In genomic region chr1:137330634-137331033, GRCm38 (mm10) we compare ENCODE assay signal across 9 mouse cellular contexts.
DNase-seq lines count a peak whose midpoint lies in the region; ATAC-seq and TF ChIP-seq lines count a peak whose summit lies in the region.
"Had no signal": no experiment of that assay in that cellular context is flagged by ENCODE, and none has a peak within 500 bp of the region (broad histone marks: within the 10 kb centered on the region; RNA-seq: fewer than 3 reads in every experiment).

No protein-coding gene starts in this region.

- no peak overlapping the region for H3K4me3 ChIP-seq in kidney, embryonic 14.5 days (ENCODE audit: low read length)
- no peak overlapping the region for H3K4me3 ChIP-seq in forebrain, postnatal 0 days (ENCODE audit: low read depth, low read length)
- H3K4me3 ChIP-seq in left cerebral cortex, adult 2 months, result no peak overlapping the region
- no peak overlapping the region for H3K4me3 ChIP-seq in midbrain, embryonic 15.5 days
- H3K4me3 ChIP-seq: heart, embryonic 15.5 days had no signal

- no peak; the same call in 1 of the 2 replicates for ATAC-seq in kidney, embryonic 14.5 days (ENCODE audit: low FRiP score, low TSS enrichment)
- ATAC-seq in forebrain, postnatal 0 days, result 0 out of 2 replicates have a peak, but pooled peaks have one; percentile 40
- 0 out of 2 replicates have a peak, but pooled peaks have one; percentile 66 for ATAC-seq in midbrain, embryonic 15.5 days (replicated peaks)

- intact Hi-C loops in left cerebral cortex, adult 2 months (cut with DNase I), result loop anchor here (10.0 kb wide), 2 partner anchors 214 to 334 kb away; no protein-coding TSS in a partner anchor

- WGBS in kidney, embryonic 14.5 days, result 35% methylated on average over 3 of the region's 3 CpGs
- 21% methylated on average over 3 of the region's 3 CpGs for WGBS in forebrain, postnatal 0 days
- WGBS in midbrain, embryonic 15.5 days, result 27% methylated on average over 3 of the region's 3 CpGs

- H3K9me3 ChIP-seq in kidney, embryonic 14.5 days (ENCODE audit: control insufficient read depth, low read length), result no peaks in the 10 kb centered on the region
- H3K9me3 ChIP-seq in forebrain, postnatal 0 days (ENCODE audit: low read length), result no peaks in the 10 kb centered on the region
- no peaks in the 10 kb centered on the region for H3K9me3 ChIP-seq in midbrain, embryonic 15.5 days
- H3K9me3 ChIP-seq: heart, embryonic 15.5 days had no signal

- DNase-seq in kidney, adult 18-20 months, result peak; percentile 13
- DNase-seq in ES-CJ7 (ENCODE audit: low read depth, low spot score), result peak; percentile 48
- DNase-seq in cerebellum, adult 11 months, result peak; percentile 9
- peak; percentile 70 for DNase-seq in forebrain, postnatal 0 days
- DNase-seq in left cerebral cortex, adult 2 months (ENCODE audit: extremely low spot score in 1 of 2, low spot score in 2 of 2), result peak in 1 of 2 experiments; percentile 48
- peak; percentile 82 for DNase-seq in thymus, postnatal 4 days

- H3K4me2 ChIP-seq in kidney, embryonic 14.5 days (replicated peaks; ENCODE audit: low read depth, low read length), result no peak overlapping the region
- H3K4me2 ChIP-seq in forebrain, postnatal 0 days (ENCODE audit: low read depth), result no peak overlapping the region
- H3K4me2 ChIP-seq in midbrain, embryonic 15.5 days, result no peak overlapping the region
- H3K4me2 ChIP-seq: heart, embryonic 15.5 days had no signal

- H3K36me3 ChIP-seq in kidney, embryonic 14.5 days (ENCODE audit: control insufficient read depth, insufficient read depth, low read length), result no peaks in the 10 kb centered on the region
- no peaks in the 10 kb centered on the region for H3K36me3 ChIP-seq in forebrain, postnatal 0 days (ENCODE audit: insufficient read depth)
- H3K36me3 ChIP-seq in midbrain, embryonic 15.5 days (replicated peaks), result no peaks in the 10 kb centered on the region
- H3K36me3 ChIP-seq: heart, embryonic 15.5 days had no signal

- peak; percentile 83 for TF ChIP-seq CTCF in forebrain, postnatal 0 days (IDR thresholded peaks at IDR 0.05; ENCODE audit: low read depth)
- peak; percentile 61 for TF ChIP-seq CTCF in left cerebral cortex, adult 2 months (IDR thresholded peaks at IDR 0.05)

- no peaks in the 10 kb centered on the region for H3K27me3 ChIP-seq in kidney, embryonic 14.5 days (ENCODE audit: control insufficient read depth, insufficient read depth, low read length)
- no peaks in the 10 kb centered on the region for H3K27me3 ChIP-seq in forebrain, postnatal 0 days (ENCODE audit: insufficient read depth, low read length)
- H3K27me3 ChIP-seq in midbrain, embryonic 15.5 days (replicated peaks), result no peaks in the 10 kb centered on the region
- H3K27me3 ChIP-seq: heart, embryonic 15.5 days had no signal

- no peak overlapping the region for H3K9ac ChIP-seq in kidney, embryonic 14.5 days (ENCODE audit: low read depth, low read length)
- H3K9ac ChIP-seq in forebrain, postnatal 0 days, result no peak overlapping the region
- H3K9ac ChIP-seq in midbrain, embryonic 15.5 days, result no peak overlapping the region
- H3K9ac ChIP-seq: heart, embryonic 15.5 days had no signal

- 0 out of 2 replicates have a peak, but pooled peaks cover 4% of the 10 kb centered on the region for H3K4me1 ChIP-seq in kidney, embryonic 14.5 days (ENCODE audit: control insufficient read depth, insufficient read depth, low read length)
- peaks cover 6% of the 10 kb centered on the region for H3K4me1 ChIP-seq in forebrain, postnatal 0 days (ENCODE audit: insufficient read depth)
- peaks cover 6% of the 10 kb centered on the region for H3K4me1 ChIP-seq in midbrain, embryonic 15.5 days

- H3K27ac ChIP-seq in kidney, embryonic 14.5 days (ENCODE audit: low read depth, low read length), result no peak overlapping the region
- H3K27ac ChIP-seq in forebrain, postnatal 0 days (ENCODE audit: low read depth, low read length), result no peak overlapping the region
- no peak overlapping the region for H3K27ac ChIP-seq in left cerebral cortex, adult 2 months
- H3K27ac ChIP-seq in midbrain, embryonic 15.5 days, result no peak overlapping the region
- H3K27ac ChIP-seq: heart, embryonic 15.5 days had no signal
